Mouse (Mus musculus) lung, adult 18-20 months (tissue): ENCODE data around the gene Pln.

Experiments used
- DNase-seq, 2 experiments: peaks; one replicate each; pipeline ENCODE4 v3.0.0; 2022; ENCODE audit warnings: mixed read lengths in 2 of 2

Gene Pln

GRCm38 (mm10) chr10:53337162-53337923, at the start of gene Pln:
Pln (plus strand) TSS chr10:53337667.
- no peak for DNase-seq

- DNase-seq: no peak
These were observed 31.6 kb upstream of the Pln start for GRCm38 (mm10) chr10:53305867-53306266.

GRCm38 (mm10) chr10:53306674-53307073, 30.8 kb upstream of the Pln start:
- DNase-seq: no peak

DNA sequence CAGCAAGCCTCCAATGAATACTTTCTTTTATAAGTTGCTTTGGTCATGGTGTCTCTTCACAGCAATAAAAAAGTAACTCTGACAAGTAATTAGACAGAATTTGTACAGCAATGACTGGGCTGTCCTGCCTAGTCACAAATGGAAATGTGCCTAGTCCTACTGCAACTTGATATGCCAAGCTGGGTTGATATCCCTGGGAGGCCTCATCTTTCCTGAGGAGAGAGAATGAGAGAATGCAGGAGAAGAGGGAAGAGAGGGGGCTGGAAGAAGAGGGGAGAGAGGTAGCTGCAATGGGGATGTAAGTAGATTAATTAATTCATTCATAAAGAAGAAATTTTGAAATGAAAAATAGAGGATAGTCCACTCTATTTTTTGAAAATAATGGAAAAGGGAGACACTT, 14.1 kb upstream of the Pln start:
- no peak for DNase-seq

GRCm38 (mm10) chr10:53324663-53325062, 12.8 kb upstream of the Pln start:
- peak in 1 of 2 experiments; percentile 10 for DNase-seq

GRCm38 (mm10) chr10:53326367-53326766, 11.1 kb upstream of the Pln start:
- no peak for DNase-seq

- DNase-seq: no peak
These were observed 8.2 kb upstream of the Pln start for GRCm38 (mm10) chr10:53329257-53329656.

- no peak for DNase-seq
These were observed 4.7 kb upstream of the Pln start for GRCm38 (mm10) chr10:53332752-53333151.

DNA sequence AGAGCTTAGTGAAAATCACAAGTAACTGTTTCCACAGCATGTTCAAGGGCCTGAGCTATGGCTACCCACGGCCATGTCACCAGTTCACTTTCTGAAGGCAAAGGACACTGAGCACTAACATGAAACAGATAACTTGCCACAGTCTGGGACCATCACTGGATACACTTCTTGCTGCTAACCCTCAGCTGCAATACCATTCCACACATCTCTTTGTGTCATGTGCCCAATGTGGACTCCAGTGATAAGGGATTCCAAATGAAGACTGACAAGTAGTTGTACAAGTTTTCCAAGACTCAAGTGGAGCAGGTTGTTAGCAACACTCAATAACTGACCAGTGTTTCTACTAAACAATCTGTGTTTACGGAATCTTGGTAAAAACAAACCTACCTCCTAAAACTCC, 2.2 kb upstream of the Pln start:
- DNase-seq: no peak

GRCm38 (mm10) chr10:53335974-53336373, 1.5 kb upstream of the Pln start:
- no peak for DNase-seq

GRCm38 (mm10) chr10:53339045-53339444, 1.6 kb downstream of the Pln start:
- no peak for DNase-seq

DNA sequence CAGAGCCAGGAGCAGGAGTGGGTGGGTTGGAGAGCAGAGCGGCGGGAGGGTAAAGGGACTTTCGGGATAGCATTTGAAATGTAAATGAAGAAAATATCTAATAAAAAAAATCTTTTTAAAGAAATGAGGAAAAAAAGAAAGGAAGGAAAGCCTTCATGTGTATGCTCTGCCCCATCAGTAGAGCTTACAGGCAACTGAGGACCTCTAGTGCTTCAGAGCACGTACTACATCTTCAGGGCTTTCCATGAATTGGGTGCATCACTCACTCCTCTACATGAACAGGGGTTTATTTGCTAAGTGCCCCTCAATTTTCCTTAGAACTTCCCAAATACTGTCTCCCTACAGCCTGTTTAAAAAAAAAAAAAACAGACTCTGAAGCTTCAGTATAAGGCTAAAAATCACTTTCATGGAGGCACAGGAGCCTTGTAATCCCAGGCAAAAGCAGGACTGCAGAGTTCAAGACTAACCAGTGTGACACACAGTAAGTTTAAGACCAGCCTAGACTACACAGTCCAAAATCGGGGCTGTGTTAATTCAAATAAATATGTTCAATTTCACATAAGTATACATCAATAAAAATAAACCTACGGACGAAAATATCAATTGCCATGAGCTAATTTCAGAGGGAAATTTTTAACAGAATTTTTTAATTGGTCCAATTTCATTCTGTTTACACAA, 4.0 kb downstream of the Pln start:
- DNase-seq: no peak

DNA sequence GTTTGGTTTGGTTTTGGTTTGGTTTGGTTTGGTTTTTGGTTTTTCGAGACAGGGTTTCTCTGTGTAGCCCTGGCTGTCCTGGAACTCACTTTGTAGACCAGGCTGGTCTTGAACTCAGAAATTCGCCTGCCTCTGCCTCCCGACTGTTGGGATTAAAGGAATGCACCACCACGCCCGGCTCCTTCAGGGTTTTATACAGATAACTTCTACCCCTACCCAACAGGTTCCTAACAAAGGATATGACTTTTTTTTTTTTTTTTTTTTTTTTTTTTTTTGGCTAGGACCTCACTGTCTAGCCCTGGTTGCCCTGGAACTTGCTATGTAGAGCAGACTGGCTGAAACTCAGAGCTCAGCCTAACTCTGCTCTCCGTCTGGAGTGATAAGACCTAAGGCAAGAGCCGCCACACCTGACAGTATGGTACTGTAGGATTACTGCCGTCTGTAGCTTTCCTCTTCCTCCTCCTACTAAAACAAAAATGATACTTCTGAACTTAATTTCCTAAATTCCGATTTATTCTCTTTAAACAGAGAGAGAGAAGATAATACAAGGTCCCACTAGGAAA, 4.8 kb downstream of the Pln start:
- no peak for DNase-seq

- no peak for DNase-seq
These were observed 5.9 kb downstream of the Pln start for GRCm38 (mm10) chr10:53343384-53343783.

DNA sequence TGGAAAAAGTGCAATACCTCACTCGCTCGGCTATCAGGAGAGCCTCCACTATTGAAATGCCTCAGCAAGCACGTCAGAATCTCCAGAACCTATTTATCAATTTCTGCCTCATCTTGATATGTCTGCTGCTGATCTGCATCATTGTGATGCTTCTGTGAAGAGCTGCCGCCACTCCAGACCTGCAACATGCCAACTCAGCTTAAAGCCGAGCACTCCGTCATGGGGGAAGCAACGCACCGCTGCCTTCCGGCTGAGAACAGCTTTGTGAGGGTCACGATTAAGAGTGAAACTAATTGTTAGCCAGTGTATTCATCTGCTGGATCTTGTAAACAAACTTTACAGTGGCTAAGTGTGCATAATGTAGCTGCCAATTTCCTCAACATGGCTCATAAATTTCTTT, 6.4 kb downstream of the Pln start:
- DNase-seq: peak; percentile 11 to 34

DNA sequence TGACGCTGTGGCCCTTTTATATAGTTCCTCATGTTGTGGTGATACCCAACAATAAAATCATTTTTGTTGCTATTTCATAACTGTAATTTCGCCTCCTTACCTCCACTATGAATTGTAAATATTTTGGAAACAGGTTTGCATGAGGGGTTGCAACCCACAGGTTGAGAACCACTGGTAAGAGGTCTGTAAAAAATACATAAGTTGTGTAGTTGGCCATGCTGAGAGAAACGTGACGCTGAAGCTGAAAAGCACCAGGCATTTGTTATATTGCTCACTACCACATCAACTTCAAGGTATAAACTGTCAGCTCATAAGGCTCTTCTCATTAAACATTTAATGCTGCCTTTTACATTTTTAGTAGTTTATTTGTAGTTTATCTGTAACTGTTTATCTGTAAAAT, 8.0 kb downstream of the Pln start:
- DNase-seq: no peak

DNA sequence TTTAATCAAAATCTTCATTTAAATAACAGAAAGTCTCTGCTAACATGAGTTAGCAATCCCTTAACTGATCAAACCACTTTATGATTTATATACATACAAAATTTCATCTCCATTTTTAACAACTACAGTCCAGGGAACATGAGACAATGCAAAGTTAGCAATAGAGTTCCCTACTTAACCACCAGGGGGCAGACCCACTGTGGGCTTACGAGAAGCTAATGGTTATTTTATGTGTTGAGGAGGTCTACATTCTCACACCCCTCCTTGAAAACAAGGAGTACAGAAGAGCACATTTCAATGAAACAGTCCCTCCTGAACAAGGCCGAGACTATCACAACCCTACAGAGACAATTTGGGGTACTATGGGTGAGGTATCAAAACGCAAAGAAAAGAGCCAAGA, 9.0 kb downstream of the Pln start:
- peak in 1 of 2 experiments; percentile 41 for DNase-seq

DNA sequence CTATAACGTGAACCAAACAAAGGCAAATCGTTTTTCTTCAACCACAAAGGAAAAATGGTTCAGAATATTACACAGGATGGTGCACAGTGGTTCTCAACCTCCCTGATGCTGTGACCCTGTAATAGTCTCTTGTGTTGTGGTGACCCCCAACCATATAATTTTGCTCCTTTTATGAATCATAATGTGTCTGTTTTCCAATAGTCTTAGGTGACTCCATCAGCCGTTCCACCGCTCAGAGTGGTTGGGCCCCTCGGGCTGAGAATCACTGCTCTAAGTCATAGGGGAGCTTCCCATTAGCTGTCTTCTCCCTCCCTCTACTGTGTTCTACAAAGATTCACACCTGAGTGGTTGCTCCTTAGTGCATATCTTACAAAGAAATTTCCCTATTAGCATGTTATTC, 9.4 kb downstream of the Pln start:
- DNase-seq: no peak

DNA sequence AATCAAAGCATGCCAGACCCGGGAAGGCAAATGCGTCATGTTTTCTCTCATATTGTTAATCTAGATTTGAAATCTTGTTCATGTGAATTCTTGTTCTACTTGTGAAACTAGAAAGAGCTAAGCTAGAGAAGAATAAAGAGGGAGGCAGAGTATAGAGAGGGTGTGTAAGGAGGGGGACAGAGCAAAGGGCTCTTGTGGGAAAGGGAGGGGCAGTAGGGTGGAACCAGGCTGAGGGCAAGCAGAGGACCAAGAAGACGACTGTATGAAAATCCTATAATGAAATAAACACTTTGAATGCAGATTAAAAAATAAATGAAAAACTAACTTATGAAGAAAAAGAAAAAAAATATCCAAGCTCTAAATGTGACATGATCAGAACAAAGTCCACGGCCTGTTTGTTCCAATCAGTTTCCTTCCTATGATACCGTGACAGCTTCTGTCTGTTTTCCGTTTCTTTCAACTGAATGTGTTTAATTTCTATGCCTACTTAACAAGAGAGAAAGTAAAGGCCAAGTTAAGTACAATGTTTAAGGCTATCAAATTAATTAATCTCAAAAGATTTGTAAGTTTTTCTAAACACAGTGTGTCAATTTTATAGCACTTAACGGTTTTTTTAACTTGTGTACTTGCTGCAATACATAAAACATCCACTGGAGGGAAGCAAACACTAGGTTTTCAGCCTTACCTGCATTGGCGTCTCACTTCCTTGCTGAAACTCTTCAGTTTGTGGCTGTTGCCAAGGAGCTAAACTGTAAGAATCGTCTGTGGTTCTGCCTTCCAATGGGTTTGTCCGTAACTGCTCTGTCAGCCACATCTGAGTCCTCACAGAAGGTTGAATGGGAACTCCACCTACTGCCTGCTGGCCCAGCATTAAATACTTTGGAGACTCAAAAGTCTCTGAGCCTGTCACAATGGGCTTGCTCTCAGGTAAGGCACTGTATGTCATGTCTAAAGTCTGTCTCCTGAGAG, 10.6 kb downstream of the Pln start:
- DNase-seq: peak; percentile 25 to 67

GRCm38 (mm10) chr10:53349254-53349653, 11.8 kb downstream of the Pln start:
- DNase-seq: no peak

- DNase-seq: no peak
These were observed 16.2 kb downstream of the Pln start for GRCm38 (mm10) chr10:53353665-53354064.

DNA sequence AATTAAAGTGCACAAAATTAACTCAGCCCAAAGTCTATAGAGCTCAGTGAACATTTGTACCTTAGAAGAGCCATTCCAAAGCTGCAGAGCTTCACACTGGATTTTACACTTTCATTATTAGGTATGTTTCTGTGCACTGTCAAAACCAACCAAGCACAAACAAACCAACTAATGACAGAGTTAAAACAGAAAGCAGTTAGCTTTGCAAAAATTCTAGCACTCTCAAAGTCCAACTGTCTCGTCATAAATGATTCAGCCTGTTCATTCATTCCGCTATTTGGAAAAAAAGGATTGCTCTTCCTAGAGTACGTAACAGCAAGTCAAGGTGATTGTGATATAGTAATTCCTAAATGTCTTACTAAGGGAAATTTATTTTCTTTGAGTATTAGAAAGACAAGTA, 21.5 kb downstream of the Pln start:
- DNase-seq: no peak

DNA sequence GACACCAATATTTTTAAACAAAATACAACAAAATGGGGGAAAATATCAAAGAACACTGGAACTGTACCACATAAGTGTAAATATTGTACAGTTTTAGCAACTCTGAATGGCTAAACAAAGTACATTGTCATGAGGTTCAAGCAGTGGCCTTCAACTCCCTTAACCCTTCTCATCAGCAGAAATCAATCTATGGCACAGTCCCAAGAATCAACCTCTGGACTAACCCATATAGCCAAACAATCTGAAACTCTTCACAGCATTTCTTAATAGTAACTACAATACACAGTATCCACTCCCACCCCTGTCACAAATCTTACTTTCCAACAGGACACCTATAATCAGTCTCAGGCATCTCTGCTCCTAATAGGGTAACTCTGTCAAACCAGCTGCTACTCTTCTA, 26.8 kb downstream of the Pln start:
- DNase-seq: no peak
